Mouse (Mus musculus) liver, embryonic 15.5 days (tissue): ENCODE measurements around the gene Zfp423. TPM values are rescaled to one million over a fixed set of nuclear protein-coding genes. Genes with fewer than 3 reads are reported as not detected.

ENCODE experiments used
- ATAC-seq: fragments of 200-750 bp; cut with Nextera tagmentation; 2 replicates; pipeline ENCODE4 v1.8.0; 2017; ENCODE audit warnings: moderate number of reproducible peaks, mild to moderate bottlenecking, moderate library complexity; ENCODE audit not compliant: insufficient read depth
- H3K27ac ChIP-seq: fragments of 300-500 bp; sonication (generic); replicated peaks from 2 replicates; pipeline ENCODE4 v1.5.1; 2015; ENCODE audit warnings: mild to moderate bottlenecking, inconsistent platforms
- H3K27me3 ChIP-seq: fragments of 300-500 bp; sonication (generic); 2 replicates; pipeline ENCODE4 v1.6.1; 2015; ENCODE audit warnings: mild to moderate bottlenecking, inconsistent platforms
- H3K36me3 ChIP-seq: fragments of 300-500 bp; sonication (generic); replicated peaks from 2 replicates; pipeline ENCODE4 v1.6.1; 2015; ENCODE audit warnings: moderate library complexity, mild to moderate bottlenecking, inconsistent platforms
- H3K4me1 ChIP-seq: fragments of 300-500 bp; sonication (generic); replicated peaks from 2 replicates; pipeline ENCODE4 v1.6.1; 2015; ENCODE audit warnings: inconsistent platforms
- H3K4me2 ChIP-seq: fragments of 300-500 bp; sonication (generic); 2 replicates; pipeline ENCODE4 v1.6.1; 2015; ENCODE audit warnings: moderate library complexity, mild to moderate bottlenecking, inconsistent platforms
- H3K4me3 ChIP-seq: fragments of 300-500 bp; sonication (generic); replicated peaks from 2 replicates; pipeline ENCODE4 v1.5.1; 2015; ENCODE audit warnings: mild to moderate bottlenecking, inconsistent platforms
- H3K9ac ChIP-seq: fragments of 300-500 bp; sonication (generic); 2 replicates; pipeline ENCODE4 v1.6.1; 2015; ENCODE audit warnings: moderate library complexity, mild to moderate bottlenecking, inconsistent platforms
- H3K9me3 ChIP-seq: fragments of 300-500 bp; sonication (generic); replicated peaks from 2 replicates; pipeline ENCODE4 v1.6.1; 2016; ENCODE audit warnings: inconsistent platforms
- WGBS: fragments of 180-500 bp; shearing (Covaris S2); methylation state at CpG from one replicate; pipeline ENCODE4 v1.1.7; 2015; ENCODE audit warnings: mixed read lengths; ENCODE audit not compliant: insufficient replicate concordance; 5-methylcytosine and 5-hydroxymethylcytosine counted together
- polyA plus RNA-seq: library from polyadenylated mRNA; unstranded; fragments of >200 nt; fragmentation: Nextera tagmentation; extraction: Ambion mirVana; gene quantifications from 2 replicates; pipeline ENCODE4 v1.2.1, GENCODE M21; 2015

Zfp423 gene
- polyA plus RNA-seq, 1 experiment from 2014 or later = 0.30 TPM

- H3K4me2 ChIP-seq = no peak overlapping the region
- H3K9me3 ChIP-seq = no peaks in the 10 kb centered on the region
- no peaks in the 10 kb centered on the region for H3K4me1 ChIP-seq
- no peak overlapping the region for H3K4me3 ChIP-seq
- H3K27me3 ChIP-seq = no peaks in the 10 kb centered on the region
- no peak overlapping the region for H3K9ac ChIP-seq
- 60% methylated on average over 3 of the region's 3 CpGs for WGBS
- ATAC-seq = no peak
- no peak overlapping the region for H3K27ac ChIP-seq
- no peaks in the 10 kb centered on the region for H3K36me3 ChIP-seq
Measured at GRCm38 (mm10) chr8:87802571-87802970, 156.8 kb downstream of the Zfp423 start.

- ATAC-seq = no peak
- no peak overlapping the region for H3K4me2 ChIP-seq
- no peaks in the 10 kb centered on the region for H3K36me3 ChIP-seq
- H3K9ac ChIP-seq = no peak overlapping the region
- 61% methylated on average over 11 of the region's 11 CpGs for WGBS
- no peaks in the 10 kb centered on the region for H3K27me3 ChIP-seq
- H3K9me3 ChIP-seq = no peaks in the 10 kb centered on the region
- no peak overlapping the region for H3K27ac ChIP-seq
- no peak overlapping the region for H3K4me3 ChIP-seq
- no peaks in the 10 kb centered on the region for H3K4me1 ChIP-seq
Measured at GRCm38 (mm10) chr8:87800121-87800520, 159.3 kb downstream of the Zfp423 start.

GRCm38 (mm10) chr8:87796234-87796633, 163.2 kb downstream of the Zfp423 start:
- H3K36me3 ChIP-seq = no peaks in the 10 kb centered on the region
- H3K27ac ChIP-seq = no peak overlapping the region
- no peaks in the 10 kb centered on the region for H3K27me3 ChIP-seq
- H3K9me3 ChIP-seq = no peaks in the 10 kb centered on the region
- WGBS = 57% methylated on average over 7 of the region's 7 CpGs
- H3K4me2 ChIP-seq = no peak overlapping the region
- no peak overlapping the region for H3K4me3 ChIP-seq
- H3K9ac ChIP-seq = no peak overlapping the region
- no peak for ATAC-seq
- H3K4me1 ChIP-seq = no peaks in the 10 kb centered on the region

DNA sequence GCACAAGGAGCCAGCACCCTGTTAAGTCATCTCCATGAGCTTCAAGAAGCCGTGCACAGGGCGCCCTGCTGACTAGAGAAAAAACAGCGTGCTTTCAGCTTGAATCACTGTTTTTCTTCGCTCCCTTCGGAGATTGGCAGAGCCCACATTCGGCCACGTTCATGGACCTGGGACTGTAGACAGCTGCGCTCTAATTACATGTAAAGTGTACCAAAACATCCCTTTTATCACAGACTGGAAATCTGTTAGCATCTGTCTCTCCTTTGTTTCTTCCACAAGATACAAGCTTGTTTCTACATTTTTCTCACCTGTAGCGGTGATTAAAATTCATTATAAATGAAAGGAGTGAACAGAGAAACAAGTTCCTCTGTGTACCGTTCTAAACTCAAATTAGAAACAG, 164.8 kb downstream of the Zfp423 start:
- 79% methylated on average over 10 of the region's 10 CpGs for WGBS
- H3K9ac ChIP-seq = no peak overlapping the region
- ATAC-seq = no peak

DNA sequence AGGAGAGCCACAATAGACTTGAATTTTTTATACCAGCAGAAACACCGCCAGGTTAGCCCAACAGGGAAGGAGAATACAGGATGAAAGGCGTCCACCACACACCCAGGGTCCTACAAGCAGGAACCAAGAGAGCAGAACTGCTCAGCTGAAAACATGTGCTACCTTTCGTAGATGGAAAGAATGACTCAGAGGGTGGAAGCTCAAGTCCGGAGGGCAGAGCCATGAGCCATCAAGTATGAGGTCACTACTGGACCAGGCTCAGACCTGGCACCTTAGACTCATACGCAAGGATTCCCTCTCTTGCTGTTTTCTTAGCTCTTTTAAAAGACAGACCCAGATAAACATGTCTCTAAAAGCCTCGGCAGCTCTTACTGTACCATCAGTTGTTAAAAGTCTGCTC, 168.3 kb downstream of the Zfp423 start:
- Histone ChIP-seq H3K27me3 (no peaks in the 10 kb centered on the region), H3K4me1 (no peaks in the 10 kb centered on the region), H3K4me3 (no peak overlapping the region), H3K9ac (no peak overlapping the region), H3K9me3 (no peaks in the 10 kb centered on the region), H3K36me3 (no peaks in the 10 kb centered on the region), H3K27ac (no peak overlapping the region), H3K4me2 (no peak overlapping the region)
- 52% methylated on average over 6 of the region's 6 CpGs for WGBS
- ATAC-seq = no peak

More for the DNA sequence above, 164.8 kb downstream of the Zfp423 start:
- Histone ChIP-seq H3K4me2 (no peak overlapping the region), H3K4me1 (no peaks in the 10 kb centered on the region), H3K27ac (no peak overlapping the region), H3K27me3 (no peaks in the 10 kb centered on the region), H3K36me3 (no peaks in the 10 kb centered on the region), H3K9me3 (no peaks in the 10 kb centered on the region), H3K4me3 (no peak overlapping the region)

- H3K27ac ChIP-seq = no peak overlapping the region
- H3K36me3 ChIP-seq = no peaks in the 10 kb centered on the region
- H3K4me3 ChIP-seq = no peak overlapping the region
- H3K27me3 ChIP-seq = no peaks in the 10 kb centered on the region
- no peak overlapping the region for H3K4me2 ChIP-seq
- ATAC-seq = no peak
- H3K4me1 ChIP-seq = no peaks in the 10 kb centered on the region
- H3K9ac ChIP-seq = no peak overlapping the region
- no peaks in the 10 kb centered on the region for H3K9me3 ChIP-seq
- 72% methylated on average over 13 of the region's 13 CpGs for WGBS
Measured at GRCm38 (mm10) chr8:87784641-87785439, 174.6 kb downstream of the Zfp423 start.

DNA sequence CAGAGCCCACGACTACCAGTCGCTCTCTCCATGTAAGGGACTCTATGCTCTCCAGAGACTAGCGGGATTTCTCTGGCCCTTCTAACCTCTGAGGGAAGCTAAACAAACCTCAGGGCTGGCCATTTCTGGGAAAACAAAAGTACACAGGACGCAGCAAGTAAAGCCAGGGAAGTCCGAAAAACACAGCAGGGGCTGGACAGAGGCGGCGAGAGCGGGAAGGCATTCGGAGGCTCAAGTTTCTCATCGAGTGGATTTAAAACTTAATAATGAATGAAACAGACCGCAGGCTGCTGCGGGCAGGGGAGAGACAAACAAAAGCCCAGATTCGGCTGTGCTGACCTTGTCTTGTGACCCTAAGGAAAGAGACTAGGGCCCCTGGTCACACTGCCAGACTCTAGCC, 175.2 kb downstream of the Zfp423 start:
- H3K36me3 ChIP-seq = no peaks in the 10 kb centered on the region
- no peak for ATAC-seq
- H3K4me3 ChIP-seq = no peak overlapping the region
- no peaks in the 10 kb centered on the region for H3K27me3 ChIP-seq
- H3K27ac ChIP-seq = no peak overlapping the region
- no peak overlapping the region for H3K9ac ChIP-seq
- H3K9me3 ChIP-seq = no peaks in the 10 kb centered on the region
- no peaks in the 10 kb centered on the region for H3K4me1 ChIP-seq
- 64% methylated on average over 13 of the region's 13 CpGs for WGBS
- H3K4me2 ChIP-seq = no peak overlapping the region

DNA sequence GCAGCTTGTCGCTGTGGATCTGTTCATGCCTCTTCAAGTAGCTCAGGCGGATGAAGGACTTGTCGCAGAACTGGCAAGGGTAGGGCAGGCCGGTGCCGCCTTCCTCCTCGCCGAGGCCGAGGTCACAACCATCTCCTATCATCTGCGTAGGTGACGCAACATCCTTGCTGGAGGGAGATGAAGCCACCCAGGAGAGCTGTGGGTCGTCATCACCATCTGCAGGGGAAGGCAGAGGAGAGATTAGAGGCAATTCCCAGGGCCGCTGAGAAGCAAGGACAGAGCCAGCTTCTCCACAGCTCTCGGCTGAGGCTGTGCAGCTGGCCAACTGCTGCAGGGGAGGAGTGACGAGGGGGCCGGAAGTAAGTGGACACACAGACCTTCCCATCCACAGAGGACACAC, 176.2 kb downstream of the Zfp423 start:
- ATAC-seq = no peak
- 67% methylated on average over 15 of the region's 15 CpGs for WGBS
- no peak overlapping the region for H3K4me2 ChIP-seq
- no peaks in the 10 kb centered on the region for H3K9me3 ChIP-seq
- H3K27ac ChIP-seq = no peak overlapping the region
- H3K4me3 ChIP-seq = no peak overlapping the region
- H3K27me3 ChIP-seq = no peaks in the 10 kb centered on the region
- H3K9ac ChIP-seq = no peak overlapping the region
- H3K4me1 ChIP-seq = no peaks in the 10 kb centered on the region
- H3K36me3 ChIP-seq = no peaks in the 10 kb centered on the region

GRCm38 (mm10) chr8:87777586-87777985, 181.8 kb downstream of the Zfp423 start:
- no peaks in the 10 kb centered on the region for H3K4me1 ChIP-seq
- H3K9ac ChIP-seq = no peak overlapping the region
- ATAC-seq = no peak
- H3K4me3 ChIP-seq = no peak overlapping the region
- no peaks in the 10 kb centered on the region for H3K27me3 ChIP-seq
- no peaks in the 10 kb centered on the region for H3K9me3 ChIP-seq
- no peaks in the 10 kb centered on the region for H3K36me3 ChIP-seq
- no peak overlapping the region for H3K4me2 ChIP-seq
- no peak overlapping the region for H3K27ac ChIP-seq
- WGBS = 63% methylated on average over 8 of the region's 8 CpGs

DNA sequence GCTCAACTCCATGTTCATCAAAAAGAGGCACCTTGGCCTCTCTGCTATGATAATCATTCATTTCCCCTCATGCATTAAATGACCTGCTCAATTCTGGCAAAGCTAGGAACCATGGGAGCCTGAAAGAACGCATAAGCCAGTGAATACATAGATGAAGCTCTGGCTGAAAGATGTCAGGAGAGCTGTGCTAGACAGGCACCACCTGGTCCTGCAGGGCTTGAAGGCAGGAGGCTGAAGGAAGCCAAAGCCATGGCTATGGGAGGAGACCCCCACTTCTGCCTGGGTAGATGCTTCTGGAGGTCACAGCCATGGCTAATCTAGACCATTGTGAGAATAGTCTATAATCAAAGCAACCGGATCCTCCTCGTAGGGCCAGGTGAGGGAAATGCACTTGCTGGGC, 183.5 kb downstream of the Zfp423 start:
- Histone ChIP-seq H3K4me1 (no peaks in the 10 kb centered on the region), H3K9ac (no peak overlapping the region), H3K36me3 (no peaks in the 10 kb centered on the region), H3K9me3 (no peaks in the 10 kb centered on the region), H3K4me3 (no peak overlapping the region), H3K4me2 (no peak overlapping the region), H3K27ac (no peak overlapping the region), H3K27me3 (no peaks in the 10 kb centered on the region)
- no peak for ATAC-seq
- WGBS = 74% methylated on average over 3 of the region's 3 CpGs

DNA sequence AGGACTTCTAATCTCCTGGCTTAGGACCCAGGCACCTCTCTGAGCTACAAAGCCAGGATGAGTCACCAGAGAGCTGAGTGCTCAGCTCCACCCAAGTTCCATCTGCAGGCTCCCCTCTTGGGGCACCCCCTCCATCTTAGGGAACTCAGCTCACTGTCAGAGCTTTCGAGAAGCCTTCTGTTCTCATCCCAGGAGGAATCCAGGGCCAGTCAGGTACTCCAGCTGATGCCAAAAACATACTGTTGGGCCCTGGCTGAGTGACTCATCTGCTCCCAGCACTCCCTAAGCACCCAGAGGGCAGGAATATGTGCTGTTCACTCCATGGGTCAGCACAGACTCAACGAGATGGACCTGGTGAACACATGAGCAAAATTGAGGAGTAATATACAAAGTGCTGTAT, 184.4 kb downstream of the Zfp423 start:
- Histone ChIP-seq H3K9ac (no peak overlapping the region), H3K27ac (no peak overlapping the region), H3K4me3 (no peak overlapping the region), H3K27me3 (no peaks in the 10 kb centered on the region), H3K36me3 (no peaks in the 10 kb centered on the region), H3K4me2 (no peak overlapping the region), H3K4me1 (no peaks in the 10 kb centered on the region), H3K9me3 (no peaks in the 10 kb centered on the region)
- ATAC-seq = no peak
- 47% methylated on average over 2 of the region's 2 CpGs for WGBS
